Mouse (Mus musculus): ENCODE measurements around the gene Hoxd1. TPM values are rescaled to one million over a fixed set of nuclear protein-coding genes. Genes with fewer than 3 reads are reported as not detected.

The Hoxd1 gene
- polyA plus RNA-seq, 1 experiment from 2014 or later, result 0.52 TPM

DNA sequence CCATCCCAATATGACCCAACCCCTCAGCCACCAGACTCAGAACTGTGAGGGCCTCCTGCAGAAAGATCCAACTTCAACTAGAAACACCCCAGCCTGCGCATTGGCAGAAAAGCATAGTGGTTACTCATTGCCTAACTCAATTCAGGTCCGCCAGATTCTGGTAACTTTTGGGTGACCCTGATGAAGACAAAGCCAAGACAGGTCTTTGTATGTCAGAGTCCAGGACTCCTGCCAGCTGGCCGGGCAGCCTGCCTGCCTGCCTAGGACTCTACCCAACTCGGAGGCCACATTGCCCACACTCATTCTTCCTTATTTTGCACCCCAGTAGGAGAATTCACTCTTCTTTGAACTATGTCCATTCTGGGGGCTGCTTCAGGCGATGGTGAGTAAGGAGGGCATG is 36.2 kb upstream of the Hoxd1 start, which contains the start of gene Gm28230:
Gene Gm28230, plus strand, starts transcription at position 178 of the 400 bp plus-strand sequence.
- 2% methylated on average over 5 of the region's 5 CpGs for WGBS
- no peak within 1 kb of the TSS for H3K27ac ChIP-seq
- no peak for ATAC-seq (ENCODE audit: low FRiP score)

GRCm38 (mm10) chr2:74726973-74727639 is 35.7 kb upstream of the Hoxd1 start:
- Histone ChIP-seq H3K9ac (no peak overlapping the region), H3K36me3 (replicated peaks) (no peaks in the 10 kb centered on the region), H3K4me2 (peak overlapping the region; percentile 8; the same call in 1 of the 2 replicates), H3K27me3 (peaks cover 98% of the 10 kb centered on the region), H3K9me3 (no peaks in the 10 kb centered on the region), H3K27ac (no peak overlapping the region), H3K4me3 (replicated peaks) (peak overlapping the region; percentile 20; the same call in 1 of the 2 replicates), H3K4me1 (peaks cover 7% of the 10 kb centered on the region)
- no peak for ATAC-seq (ENCODE audit: low FRiP score)
- WGBS, result under 1% methylated on average over 43 of the region's 43 CpGs

More for the DNA sequence above, 36.2 kb upstream of the Hoxd1 start, which contains the start of gene Gm28230:
- H3K9me3 ChIP-seq, result no peaks in the 10 kb centered on the region
- H3K36me3 ChIP-seq (replicated peaks), result no peaks in the 10 kb centered on the region
- peaks cover 98% of the 10 kb centered on the region for H3K27me3 ChIP-seq
- peak within 1 kb of the TSS; percentile 20; the same call in 1 of the 2 replicates for H3K4me3 ChIP-seq (replicated peaks)
- peak within 1 kb of the TSS; percentile 8; the same call in 1 of the 2 replicates for H3K4me2 ChIP-seq
- H3K4me1 ChIP-seq, result peaks cover 7% of the 10 kb centered on the region
- no peak within 1 kb of the TSS for H3K9ac ChIP-seq

DNA sequence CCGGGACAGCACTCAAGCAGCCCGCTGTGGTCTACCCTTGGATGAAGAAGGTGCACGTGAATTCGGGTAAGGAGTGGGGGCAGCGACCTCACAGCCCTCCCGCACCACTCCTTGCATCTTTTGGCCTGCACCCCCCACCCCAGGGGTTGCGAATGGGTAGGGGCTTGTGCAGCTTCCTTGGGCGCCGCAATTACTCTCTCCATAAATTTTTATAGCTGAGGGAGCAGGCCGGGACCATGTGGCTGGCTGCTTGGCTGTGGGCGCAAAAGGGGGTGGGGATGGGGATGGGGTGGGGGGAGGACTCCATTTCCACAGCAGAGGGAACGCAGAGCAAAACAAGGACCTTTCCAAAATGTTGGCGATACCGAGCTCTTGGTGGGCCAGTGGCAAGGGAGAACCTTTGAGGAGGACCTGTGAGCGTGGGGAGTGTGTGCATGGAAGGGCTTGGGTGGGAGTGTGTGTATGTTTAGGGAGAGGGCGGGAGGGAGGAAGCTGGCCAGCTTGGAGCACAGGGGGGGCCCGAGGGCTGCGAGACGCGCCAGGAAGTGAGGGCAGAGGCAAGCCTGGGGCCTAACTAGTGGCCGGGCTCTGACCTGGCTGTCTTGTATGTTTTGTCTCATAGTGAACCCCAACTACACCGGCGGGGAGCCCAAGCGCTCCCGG is 35.0 kb upstream of the Hoxd1 start:
- peaks cover 10% of the 10 kb centered on the region for H3K4me1 ChIP-seq
- peak overlapping the region; percentile 8; the same call in 1 of the 2 replicates for H3K4me2 ChIP-seq
- peak overlapping the region; percentile 20; the same call in 1 of the 2 replicates for H3K4me3 ChIP-seq (replicated peaks)
- no peak for ATAC-seq (ENCODE audit: low FRiP score)
- WGBS, result 1% methylated on average over 25 of the region's 25 CpGs
- no peaks in the 10 kb centered on the region for H3K36me3 ChIP-seq (replicated peaks)
- peaks cover 98% of the 10 kb centered on the region for H3K27me3 ChIP-seq
- H3K9ac ChIP-seq, result no peak overlapping the region
- no peaks in the 10 kb centered on the region for H3K9me3 ChIP-seq
- H3K27ac ChIP-seq, result no peak overlapping the region

GRCm38 (mm10) chr2:74728303-74728680 is 34.5 kb upstream of the Hoxd1 start:
- H3K27me3 ChIP-seq, result peaks cover 98% of the 10 kb centered on the region
- WGBS, result under 1% methylated on average over 13 of the region's 13 CpGs
- no peak overlapping the region for H3K27ac ChIP-seq
- no peak overlapping the region for H3K4me2 ChIP-seq
- no peaks in the 10 kb centered on the region for H3K9me3 ChIP-seq
- H3K4me3 ChIP-seq (replicated peaks), result no peak overlapping the region
- H3K36me3 ChIP-seq (replicated peaks), result no peaks in the 10 kb centered on the region
- no peak overlapping the region for H3K9ac ChIP-seq
- no peak for ATAC-seq (ENCODE audit: low FRiP score)
- H3K4me1 ChIP-seq, result peaks cover 14% of the 10 kb centered on the region

DNA sequence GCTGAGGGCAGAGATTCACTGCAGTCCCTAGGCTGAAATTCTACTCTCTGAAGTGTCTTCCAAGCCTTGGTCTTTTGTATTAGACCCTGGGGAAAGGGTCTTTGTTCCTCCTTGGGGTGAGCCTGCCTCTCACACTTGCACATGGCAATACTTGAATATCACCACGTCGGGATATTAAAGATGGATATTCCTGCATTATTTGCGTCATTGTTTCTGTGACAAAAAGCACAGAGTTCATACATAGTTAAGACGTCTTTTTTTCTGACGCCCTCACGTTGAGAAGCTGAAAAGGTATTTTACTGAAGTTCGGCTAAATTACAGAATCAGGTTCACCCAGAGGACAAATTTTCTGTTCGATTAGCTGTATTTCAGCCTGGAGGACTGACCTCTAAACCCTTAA is 32.4 kb upstream of the Hoxd1 start:
- 3% methylated on average over 8 of the region's 8 CpGs for WGBS
- Histone ChIP-seq H3K27me3 (peaks cover 98% of the 10 kb centered on the region), H3K36me3 (replicated peaks) (no peaks in the 10 kb centered on the region), H3K4me2 (no peak overlapping the region), H3K4me1 (peaks cover 14% of the 10 kb centered on the region), H3K27ac (no peak overlapping the region), H3K4me3 (replicated peaks) (no peak overlapping the region), H3K9ac (no peak overlapping the region), H3K9me3 (no peaks in the 10 kb centered on the region)
- no peak for ATAC-seq (ENCODE audit: low FRiP score)

DNA sequence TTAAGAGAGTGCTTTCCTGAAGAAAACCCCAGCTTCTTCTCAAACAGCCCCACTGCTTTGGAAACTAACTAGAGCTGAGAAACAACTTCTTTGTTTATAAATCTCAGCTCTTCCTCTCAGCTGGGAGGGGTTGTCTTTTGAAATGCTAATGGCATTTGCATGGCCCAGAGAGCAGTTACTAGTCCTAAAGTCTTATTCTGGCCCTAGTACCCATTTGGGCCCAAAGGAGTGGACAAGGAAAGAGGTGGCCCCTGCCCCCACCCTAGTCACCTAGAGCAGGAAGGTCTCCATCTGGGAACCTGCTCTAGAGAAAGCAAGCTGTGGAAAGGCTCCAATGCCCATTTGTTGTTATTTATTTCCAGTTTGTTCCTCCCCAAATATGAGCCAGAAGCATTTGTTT is 31.7 kb upstream of the Hoxd1 start:
- Histone ChIP-seq H3K27ac (no peak overlapping the region), H3K9me3 (no peaks in the 10 kb centered on the region), H3K9ac (no peak overlapping the region), H3K4me2 (no peak overlapping the region), H3K36me3 (replicated peaks) (no peaks in the 10 kb centered on the region), H3K4me1 (peaks cover 19% of the 10 kb centered on the region), H3K27me3 (peaks cover 98% of the 10 kb centered on the region), H3K4me3 (replicated peaks) (no peak overlapping the region)
- no peak for ATAC-seq (ENCODE audit: low FRiP score)

- H3K4me3 ChIP-seq (replicated peaks), result no peak overlapping the region
- 1% methylated on average over 9 of the region's 9 CpGs for WGBS
- no peak overlapping the region for H3K4me2 ChIP-seq
- peaks cover 98% of the 10 kb centered on the region for H3K27me3 ChIP-seq
- no peaks in the 10 kb centered on the region for H3K9me3 ChIP-seq
- H3K36me3 ChIP-seq (replicated peaks), result no peaks in the 10 kb centered on the region
- H3K27ac ChIP-seq, result no peak overlapping the region
- H3K4me1 ChIP-seq, result peaks cover 20% of the 10 kb centered on the region
- ATAC-seq (ENCODE audit: low FRiP score), result no peak
- H3K9ac ChIP-seq, result no peak overlapping the region
These were observed 30.8 kb upstream of the Hoxd1 start for GRCm38 (mm10) chr2:74731799-74732512.

DNA sequence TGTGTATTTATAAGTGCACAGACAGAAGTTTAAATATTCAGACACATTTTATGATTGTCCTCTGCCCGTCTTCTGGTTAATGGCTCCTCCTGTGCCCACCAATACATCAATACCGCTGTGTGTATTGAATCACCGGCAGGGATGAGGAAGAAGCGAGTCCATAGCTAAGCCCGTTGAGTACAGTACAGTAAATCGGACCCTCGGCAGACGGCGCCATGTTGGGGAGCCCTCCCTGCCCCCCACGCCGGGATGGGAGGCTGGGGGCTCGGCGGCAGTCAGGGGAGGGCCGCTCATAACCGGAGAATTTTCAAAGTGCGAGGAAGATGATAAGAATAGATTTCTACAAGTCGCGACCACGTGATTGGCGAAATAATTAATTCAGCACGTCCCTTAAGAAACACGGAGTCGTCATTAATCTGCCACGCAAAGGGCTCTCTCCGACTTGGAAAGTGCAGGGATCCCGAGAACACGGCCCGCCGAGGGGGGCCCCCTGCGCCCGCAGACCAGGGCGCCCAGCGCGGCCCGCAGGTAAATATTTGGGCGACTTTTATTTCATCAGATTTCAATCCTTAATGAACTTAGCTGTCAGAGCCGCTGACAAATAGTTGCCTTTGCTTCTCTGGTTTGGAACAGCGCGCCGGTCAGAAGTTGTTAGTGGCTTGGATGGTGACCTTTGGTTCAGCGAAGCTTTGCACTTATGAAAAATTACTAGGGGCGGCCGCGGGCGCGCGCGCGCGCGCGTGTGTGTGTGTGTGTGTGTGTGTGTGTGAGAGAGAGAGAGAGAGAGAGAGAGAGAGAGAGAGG is 30.1 kb upstream of the Hoxd1 start:
- Histone ChIP-seq H3K4me1 (0 out of 2 replicates have a peak, but pooled peaks cover 14% of the 10 kb centered on the region), H3K27ac (no peak overlapping the region), H3K4me2 (no peak overlapping the region), H3K27me3 (peaks cover 98% of the 10 kb centered on the region), H3K9ac (no peak overlapping the region), H3K9me3 (no peaks in the 10 kb centered on the region), H3K36me3 (replicated peaks) (no peaks in the 10 kb centered on the region), H3K4me3 (replicated peaks) (0 out of 2 replicates have a peak overlapping the region, but pooled peaks have one; percentile 4)
- no peak for ATAC-seq (ENCODE audit: low FRiP score)
- 1% methylated on average over 52 of the region's 52 CpGs for WGBS

DNA sequence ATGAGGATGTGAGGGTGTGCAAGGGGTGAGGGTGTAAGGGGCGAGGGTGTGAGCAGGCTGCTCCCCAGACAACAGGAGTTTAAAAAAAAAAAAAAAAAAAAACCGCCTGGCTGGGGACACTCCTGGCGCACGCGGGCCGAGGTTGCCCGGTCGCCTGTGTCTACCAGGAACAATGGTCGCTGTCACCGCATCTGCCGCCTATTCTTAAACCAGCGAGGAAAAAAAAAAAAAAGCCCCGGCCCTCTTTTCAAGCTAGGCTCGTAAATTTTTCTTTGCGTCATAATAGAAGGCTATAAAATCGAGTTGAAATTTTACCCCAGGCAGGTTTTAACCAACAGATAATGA is 29.5 kb upstream of the Hoxd1 start:
- Histone ChIP-seq H3K9me3 (no peaks in the 10 kb centered on the region), H3K27me3 (peaks cover 98% of the 10 kb centered on the region), H3K27ac (no peak overlapping the region), H3K36me3 (replicated peaks) (no peaks in the 10 kb centered on the region), H3K4me3 (replicated peaks) (no peak overlapping the region), H3K9ac (no peak overlapping the region), H3K4me1 (0 out of 2 replicates have a peak, but pooled peaks cover 14% of the 10 kb centered on the region), H3K4me2 (no peak overlapping the region)
- no peak for ATAC-seq (ENCODE audit: low FRiP score)
- under 1% methylated on average over 16 of the region's 16 CpGs for WGBS

DNA sequence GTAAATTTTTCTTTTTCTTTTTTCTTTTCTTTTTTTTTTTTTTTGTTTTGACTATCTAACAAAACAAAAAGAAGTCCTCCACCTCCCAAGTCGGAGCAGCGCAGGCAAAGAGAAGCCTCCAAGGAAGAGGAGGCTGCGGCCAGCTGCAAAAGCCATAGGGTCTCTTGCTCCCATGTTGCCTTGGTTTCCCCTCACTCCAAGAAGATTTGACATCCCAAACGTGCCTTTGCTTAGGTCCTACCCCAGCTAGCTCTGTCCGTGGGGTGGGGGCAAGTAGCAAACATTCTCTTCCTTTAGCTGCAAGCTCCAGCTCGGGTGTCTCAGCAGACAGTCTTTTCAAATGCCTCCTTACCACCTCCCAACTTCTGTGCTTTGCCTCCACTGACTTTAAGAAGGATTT is 29.0 kb upstream of the Hoxd1 start:
- no peak for ATAC-seq (ENCODE audit: low FRiP score)
- Histone ChIP-seq H3K27me3 (peaks cover 98% of the 10 kb centered on the region), H3K9ac (no peak overlapping the region), H3K4me2 (no peak overlapping the region), H3K4me3 (replicated peaks) (no peak overlapping the region), H3K36me3 (replicated peaks) (no peaks in the 10 kb centered on the region), H3K4me1 (0 out of 2 replicates have a peak, but pooled peaks cover 14% of the 10 kb centered on the region), H3K27ac (no peak overlapping the region), H3K9me3 (no peaks in the 10 kb centered on the region)
- WGBS, result 2% methylated on average over 6 of the region's 6 CpGs

GRCm38 (mm10) chr2:74734451-74734850 is 28.3 kb upstream of the Hoxd1 start:
- 1% methylated on average over 13 of the region's 13 CpGs for WGBS
- no peaks in the 10 kb centered on the region for H3K9me3 ChIP-seq
- H3K27me3 ChIP-seq, result peaks cover 98% of the 10 kb centered on the region
- H3K4me1 ChIP-seq, result 0 out of 2 replicates have a peak, but pooled peaks cover 14% of the 10 kb centered on the region
- H3K4me2 ChIP-seq, result no peak overlapping the region
- no peak for ATAC-seq (ENCODE audit: low FRiP score)
- no peak overlapping the region for H3K9ac ChIP-seq
- no peak overlapping the region for H3K4me3 ChIP-seq (replicated peaks)
- no peak overlapping the region for H3K27ac ChIP-seq
- no peaks in the 10 kb centered on the region for H3K36me3 ChIP-seq (replicated peaks)

Data from forebrain, embryonic 12.5 days (tissue).